Mouse (Mus musculus): ENCODE data around the gene Vmn2r20. TPM values are rescaled to one million over a fixed set of nuclear protein-coding genes. Genes with fewer than 3 reads are reported as not detected.
"Not testable (repeated sequence)": the region's sequence is repeated elsewhere in the genome, so short reads cannot be mapped to it uniquely, and the experiment has no call there.

The Vmn2r20 gene
- not detected in 2 replicates for polyA plus RNA-seq (2014; fragmentation: Nextera tagmentation; extraction: Ambion mirVana)

- not testable (repeated sequence) for H3K9me3 ChIP-seq (ENCODE audit: control insufficient read depth, low read length); ATAC-seq (ENCODE audit: low FRiP score, low TSS enrichment); H3K4me3 ChIP-seq (ENCODE audit: low read length); H3K9ac ChIP-seq (ENCODE audit: low read depth, low read length); H3K4me1 ChIP-seq (ENCODE audit: control insufficient read depth, insufficient read depth, low read length); H3K4me2 ChIP-seq (replicated peaks; ENCODE audit: low read depth, low read length); H3K36me3 ChIP-seq (ENCODE audit: control insufficient read depth, insufficient read depth, low read length); H3K27me3 ChIP-seq (ENCODE audit: control insufficient read depth, insufficient read depth, low read length); H3K27ac ChIP-seq (ENCODE audit: low read depth, low read length)
- WGBS: no CpG with 5 or more reads among the region's 4 CpGs
Observed at GRCm38 (mm10) chr6:123418016-123418415, at the start of gene Vmn2r20. Gene Vmn2r20, minus strand, starts transcription at chr6:123418116.

GRCm38 (mm10) chr6:123424413-123424812 is 6.5 kb upstream of the Vmn2r20 start:
- not testable (repeated sequence) for H3K27ac ChIP-seq (ENCODE audit: low read depth, low read length)

GRCm38 (mm10) chr6:123406918-123407665 is 10.8 kb downstream of the Vmn2r20 start:
- WGBS: no CpG with 5 or more reads among the region's 8 CpGs
- H3K9ac ChIP-seq (ENCODE audit: low read depth, low read length); H3K9me3 ChIP-seq (ENCODE audit: control insufficient read depth, low read length); H3K4me2 ChIP-seq (replicated peaks; ENCODE audit: low read depth, low read length); H3K27me3 ChIP-seq (ENCODE audit: control insufficient read depth, insufficient read depth, low read length); H3K27ac ChIP-seq (ENCODE audit: low read depth, low read length); H3K4me1 ChIP-seq (ENCODE audit: control insufficient read depth, insufficient read depth, low read length); ATAC-seq (ENCODE audit: low FRiP score, low TSS enrichment); H3K4me3 ChIP-seq (ENCODE audit: low read length); H3K36me3 ChIP-seq (ENCODE audit: control insufficient read depth, insufficient read depth, low read length): not testable (repeated sequence)

More at GRCm38 (mm10) chr6:123424413-123424812, 6.5 kb upstream of the Vmn2r20 start:
- not testable (repeated sequence) for H3K36me3 ChIP-seq (ENCODE audit: control insufficient read depth, insufficient read depth, low read length); H3K9ac ChIP-seq (ENCODE audit: low read depth, low read length); H3K4me2 ChIP-seq (replicated peaks; ENCODE audit: low read depth, low read length); H3K9me3 ChIP-seq (ENCODE audit: control insufficient read depth, low read length); ATAC-seq (ENCODE audit: low FRiP score, low TSS enrichment); H3K4me1 ChIP-seq (ENCODE audit: control insufficient read depth, insufficient read depth, low read length); H3K27me3 ChIP-seq (ENCODE audit: control insufficient read depth, insufficient read depth, low read length); H3K4me3 ChIP-seq (ENCODE audit: low read length)
- WGBS: no CpG with 5 or more reads among the region's 1 CpGs

DNA sequence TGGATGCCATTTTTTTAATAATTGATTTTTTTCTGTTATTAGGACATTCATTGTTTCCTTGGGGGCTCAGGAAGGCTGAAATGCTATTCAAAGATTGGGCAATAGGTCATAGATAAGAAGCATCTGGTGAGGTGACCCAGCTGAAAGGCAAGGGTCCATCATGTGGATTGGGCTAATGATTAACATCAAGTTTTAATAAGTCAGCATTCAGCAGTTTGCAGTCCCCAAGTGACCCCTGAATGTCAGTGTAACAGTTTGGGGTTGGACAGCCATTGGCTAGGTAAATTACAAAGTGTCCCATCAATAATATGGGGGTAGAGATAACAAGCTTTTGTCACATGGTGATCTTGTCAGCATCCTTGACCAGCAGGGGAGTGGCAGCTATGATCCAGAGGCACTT is 29.1 kb downstream of the Vmn2r20 start:
- H3K36me3 ChIP-seq (ENCODE audit: control insufficient read depth, insufficient read depth, low read length); H3K27ac ChIP-seq (ENCODE audit: low read depth, low read length); H3K27me3 ChIP-seq (ENCODE audit: control insufficient read depth, insufficient read depth, low read length); H3K9ac ChIP-seq (ENCODE audit: low read depth, low read length); ATAC-seq (ENCODE audit: low FRiP score, low TSS enrichment); H3K4me2 ChIP-seq (replicated peaks; ENCODE audit: low read depth, low read length); H3K4me3 ChIP-seq (ENCODE audit: low read length); H3K4me1 ChIP-seq (ENCODE audit: control insufficient read depth, insufficient read depth, low read length); H3K9me3 ChIP-seq (ENCODE audit: control insufficient read depth, low read length): not testable (repeated sequence)

- Histone ChIP-seq H3K27me3 (ENCODE audit: control insufficient read depth, insufficient read depth, low read length) (no peaks in the 10 kb centered on the region), H3K9ac (ENCODE audit: low read depth, low read length) (no peak overlapping the region), H3K4me1 (ENCODE audit: control insufficient read depth, insufficient read depth, low read length) (no peaks in the 10 kb centered on the region), H3K4me3 (ENCODE audit: low read length) (no peak overlapping the region), H3K4me2 (replicated peaks; ENCODE audit: low read depth, low read length) (no peak overlapping the region), H3K36me3 (ENCODE audit: control insufficient read depth, insufficient read depth, low read length) (no peaks in the 10 kb centered on the region), H3K9me3 (ENCODE audit: control insufficient read depth, low read length) (no peaks in the 10 kb centered on the region), H3K27ac (ENCODE audit: low read depth, low read length) (no peak overlapping the region)
- ATAC-seq (ENCODE audit: low FRiP score, low TSS enrichment): no peak
- 91% methylated on average over 1 of the region's 1 CpGs for WGBS
Observed at GRCm38 (mm10) chr6:123346141-123346540, 71.8 kb downstream of the Vmn2r20 start.

- no peaks in the 10 kb centered on the region for H3K9me3 ChIP-seq (ENCODE audit: control insufficient read depth, low read length)
- no peaks in the 10 kb centered on the region for H3K4me1 ChIP-seq (ENCODE audit: control insufficient read depth, insufficient read depth, low read length)
- no peak overlapping the region for H3K27ac ChIP-seq (ENCODE audit: low read depth, low read length)
- no peak overlapping the region for H3K4me2 ChIP-seq (replicated peaks; ENCODE audit: low read depth, low read length)
- no peak overlapping the region for H3K9ac ChIP-seq (ENCODE audit: low read depth, low read length)
- peak; percentile 69; the same call in 1 of the 2 replicates for ATAC-seq (ENCODE audit: low FRiP score, low TSS enrichment)
- H3K27me3 ChIP-seq (ENCODE audit: control insufficient read depth, insufficient read depth, low read length): no peaks in the 10 kb centered on the region
- no peaks in the 10 kb centered on the region for H3K36me3 ChIP-seq (ENCODE audit: control insufficient read depth, insufficient read depth, low read length)
- H3K4me3 ChIP-seq (ENCODE audit: low read length): no peak overlapping the region
Observed at GRCm38 (mm10) chr6:123340093-123340492, 77.8 kb downstream of the Vmn2r20 start.

DNA sequence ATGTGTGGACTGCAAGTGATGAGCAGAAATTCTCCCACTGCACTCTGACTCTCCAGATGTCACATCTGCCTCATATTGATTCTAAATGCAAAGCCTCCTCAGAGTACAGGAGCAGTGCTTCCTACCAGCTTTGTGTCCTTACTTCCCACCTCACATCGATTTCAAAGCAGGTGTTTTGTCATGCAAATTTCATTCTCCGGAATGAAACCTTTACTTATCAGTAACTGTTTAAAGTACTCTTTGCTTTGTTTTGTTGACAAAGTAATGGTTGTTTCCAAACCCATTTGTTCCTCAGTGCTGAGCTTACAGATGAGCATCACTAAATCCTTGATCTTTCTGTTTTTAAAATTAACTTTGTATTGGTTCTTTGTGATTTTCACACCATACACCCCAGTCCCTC is 85.4 kb downstream of the Vmn2r20 start:
- no peaks in the 10 kb centered on the region for H3K36me3 ChIP-seq (ENCODE audit: control insufficient read depth, insufficient read depth, low read length)
- H3K9ac ChIP-seq (ENCODE audit: low read depth, low read length): no peak overlapping the region
- H3K4me1 ChIP-seq (ENCODE audit: control insufficient read depth, insufficient read depth, low read length): no peaks in the 10 kb centered on the region
- H3K4me3 ChIP-seq (ENCODE audit: low read length): no peak overlapping the region
- 58% methylated on average over 2 of the region's 2 CpGs for whole genome bisulfite sequencing
- no peak for ATAC-seq (ENCODE audit: low FRiP score, low TSS enrichment)
- H3K27ac ChIP-seq (ENCODE audit: low read depth, low read length): no peak overlapping the region
- no peaks in the 10 kb centered on the region for H3K9me3 ChIP-seq (ENCODE audit: control insufficient read depth, low read length)
- H3K27me3 ChIP-seq (ENCODE audit: control insufficient read depth, insufficient read depth, low read length): no peaks in the 10 kb centered on the region
- no peak overlapping the region for H3K4me2 ChIP-seq (replicated peaks; ENCODE audit: low read depth, low read length)

Other genes with a start within 250 kb of the Vmn2r20 start
- gene Clec4b2, start 245.2 kb downstream of the Vmn2r20 start, polyA plus RNA-seq (2014; fragmentation: Nextera tagmentation; extraction: Ambion mirVana): not detected in 2 replicates
- 2.0 and 2.2 TPM in 2 replicates for gene Clec4n, start 188.3 kb downstream of the Vmn2r20 start, polyA plus RNA-seq (2014; fragmentation: Nextera tagmentation; extraction: Ambion mirVana)
- gene Clec4d, start 156.0 kb downstream of the Vmn2r20 start, polyA plus RNA-seq (2014; fragmentation: Nextera tagmentation; extraction: Ambion mirVana): 0.23 TPM in 1 of 2 replicates, not detected in the other
- 0.29 TPM in 1 of 2 replicates, not detected in the other for gene Clec4e, start 128.2 kb downstream of the Vmn2r20 start, polyA plus RNA-seq (2014; fragmentation: Nextera tagmentation; extraction: Ambion mirVana)
- gene Vmn2r19, start 109.8 kb downstream of the Vmn2r20 start, polyA plus RNA-seq (2014; fragmentation: Nextera tagmentation; extraction: Ambion mirVana): not detected in 2 replicates
- gene Vmn2r21, start 115.3 kb upstream of the Vmn2r20 start, polyA plus RNA-seq (2014; fragmentation: Nextera tagmentation; extraction: Ambion mirVana): not detected in 2 replicates
- not detected in 2 replicates for gene Vmn2r22, start 232.6 kb upstream of the Vmn2r20 start, polyA plus RNA-seq (2014; fragmentation: Nextera tagmentation; extraction: Ambion mirVana)

Measured in kidney, embryonic 14.5 days (tissue).